Mouse (Mus musculus) embryonic facial prominence, embryonic 15.5 days (tissue): ENCODE measurements around the gene Ncoa3. TPM values are rescaled to one million over a fixed set of nuclear protein-coding genes. Genes with fewer than 3 reads are reported as not detected.

Experiments used
- ATAC-seq: fragments of 200-750 bp; cut with Nextera tagmentation; 2 replicates; pipeline ENCODE4 v1.8.0; 2017; ENCODE audit warnings: low read depth, moderate TSS enrichment; ENCODE audit not compliant: insufficient number of reproducible peaks, low FRiP score, low TSS enrichment
- H3K27ac ChIP-seq: fragments of 300-500 bp; sonication (generic); replicated peaks from 2 replicates; pipeline ENCODE4 v1.5.1; 2015; ENCODE audit warnings: mild to moderate bottlenecking, inconsistent platforms
- H3K27me3 ChIP-seq: fragments of 300-500 bp; sonication (generic); 2 replicates; pipeline ENCODE4 v1.6.1; 2015; ENCODE audit warnings: inconsistent platforms
- H3K36me3 ChIP-seq: fragments of 300-500 bp; sonication (generic); 2 replicates; pipeline ENCODE4 v1.6.1; 2015; ENCODE audit warnings: mild to moderate bottlenecking, inconsistent platforms
- H3K4me1 ChIP-seq: fragments of 300-500 bp; sonication (generic); 2 replicates; pipeline ENCODE4 v1.6.1; 2015; ENCODE audit warnings: inconsistent platforms
- H3K4me2 ChIP-seq: fragments of 300-500 bp; sonication (generic); replicated peaks from 2 replicates; pipeline ENCODE4 v1.6.1; 2015; ENCODE audit warnings: mild to moderate bottlenecking, inconsistent platforms
- H3K4me3 ChIP-seq: fragments of 300-500 bp; sonication (generic); replicated peaks from 2 replicates; pipeline ENCODE4 v1.5.1; 2015; ENCODE audit warnings: mild to moderate bottlenecking, inconsistent platforms
- H3K9ac ChIP-seq: fragments of 300-500 bp; sonication (generic); 2 replicates; pipeline ENCODE4 v1.6.1; 2015; ENCODE audit warnings: inconsistent platforms
- H3K9me3 ChIP-seq: fragments of 300-500 bp; sonication (generic); replicated peaks from 2 replicates; pipeline ENCODE4 v1.6.1; 2016; ENCODE audit warnings: inconsistent platforms
- WGBS: fragments of 180-500 bp; shearing (Covaris S2); methylation state at CpG from one replicate; pipeline ENCODE4 v1.1.7; 2015; 5-methylcytosine and 5-hydroxymethylcytosine counted together
- polyA plus RNA-seq: library from polyadenylated mRNA; unstranded; fragments of >200 nt; fragmentation: Nextera tagmentation; extraction: Ambion mirVana; gene quantifications from 2 replicates; pipeline ENCODE4 v1.2.1, GENCODE M21; 2015

Gene Ncoa3
- polyA plus RNA-seq, 1 experiment from 2014 or later = 14.7 TPM

DNA sequence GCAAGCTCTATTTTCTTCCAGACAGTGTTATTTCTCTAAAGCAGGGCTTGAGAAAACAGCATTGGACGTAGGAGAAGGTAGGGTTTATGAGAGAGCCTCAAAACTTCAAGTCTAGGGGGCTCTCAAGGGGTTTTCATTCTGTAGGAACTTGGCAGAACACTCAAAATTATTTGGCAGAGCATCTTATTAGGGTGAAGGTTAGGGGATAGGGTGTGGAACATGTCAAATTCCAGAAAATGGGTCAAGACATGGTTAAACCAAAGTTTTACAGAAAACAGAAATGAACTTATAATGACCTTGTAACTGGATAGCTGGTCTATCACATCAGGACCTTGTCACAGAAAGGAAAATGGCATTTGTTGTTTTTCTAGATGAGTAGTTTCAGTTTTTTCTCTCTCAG lies 69.6 kb downstream of the Ncoa3 start:
- Histone ChIP-seq H3K4me3 (no peak overlapping the region), H3K4me1 (no peaks in the 10 kb centered on the region), H3K27me3 (no peaks in the 10 kb centered on the region), H3K27ac (no peak overlapping the region), H3K9me3 (no peaks in the 10 kb centered on the region), H3K9ac (no peak overlapping the region), H3K36me3 (peaks cover 63% of the 10 kb centered on the region), H3K4me2 (no peak overlapping the region)
- ATAC-seq = no peak
- WGBS = 57% methylated on average over 1 of the region's 1 CpGs

GRCm38 (mm10) chr2:166062431-166062830 lies 70.0 kb downstream of the Ncoa3 start:
- Histone ChIP-seq H3K27me3 (no peaks in the 10 kb centered on the region), H3K9ac (no peak overlapping the region), H3K27ac (no peak overlapping the region), H3K4me3 (no peak overlapping the region), H3K4me2 (no peak overlapping the region), H3K36me3 (peaks cover 62% of the 10 kb centered on the region), H3K4me1 (no peaks in the 10 kb centered on the region), H3K9me3 (no peaks in the 10 kb centered on the region)
- ATAC-seq = no peak
- WGBS = 82% methylated on average over 8 of the region's 8 CpGs

GRCm38 (mm10) chr2:166066434-166066833 lies 74.0 kb downstream of the Ncoa3 start:
- Histone ChIP-seq H3K4me3 (no peak overlapping the region), H3K4me1 (peaks cover 11% of the 10 kb centered on the region; the same call in 1 of the 2 replicates), H3K36me3 (peaks cover 67% of the 10 kb centered on the region), H3K27me3 (no peaks in the 10 kb centered on the region), H3K4me2 (no peak overlapping the region), H3K9me3 (no peaks in the 10 kb centered on the region), H3K27ac (no peak overlapping the region), H3K9ac (no peak overlapping the region)
- no peak for ATAC-seq
- WGBS = 76% methylated on average over 4 of the region's 4 CpGs

GRCm38 (mm10) chr2:166068261-166068660 lies 75.8 kb downstream of the Ncoa3 start:
- WGBS = 83% methylated on average over 9 of the region's 9 CpGs
- no peak overlapping the region for H3K4me2 ChIP-seq
- no peak overlapping the region for H3K4me3 ChIP-seq
- H3K9ac ChIP-seq = no peak overlapping the region
- H3K27me3 ChIP-seq = no peaks in the 10 kb centered on the region
- no peaks in the 10 kb centered on the region for H3K9me3 ChIP-seq
- H3K27ac ChIP-seq = no peak overlapping the region
- ATAC-seq = no peak
- peaks cover 63% of the 10 kb centered on the region for H3K36me3 ChIP-seq
- H3K4me1 ChIP-seq = peaks cover 11% of the 10 kb centered on the region; the same call in 1 of the 2 replicates

- Histone ChIP-seq H3K27me3 (no peaks in the 10 kb centered on the region), H3K4me1 (peaks cover 12% of the 10 kb centered on the region), H3K9me3 (no peaks in the 10 kb centered on the region), H3K27ac (no peak overlapping the region), H3K4me2 (no peak overlapping the region), H3K9ac (no peak overlapping the region), H3K4me3 (no peak overlapping the region), H3K36me3 (peaks cover 60% of the 10 kb centered on the region)
- WGBS = 84% methylated on average over 5 of the region's 5 CpGs
- ATAC-seq = no peak
Observed at GRCm38 (mm10) chr2:166069164-166069563, 76.7 kb downstream of the Ncoa3 start.

GRCm38 (mm10) chr2:166069738-166070137 lies 77.3 kb downstream of the Ncoa3 start:
- H3K4me1 ChIP-seq = peaks cover 18% of the 10 kb centered on the region
- H3K9me3 ChIP-seq = no peaks in the 10 kb centered on the region
- H3K27ac ChIP-seq = no peak overlapping the region
- H3K4me2 ChIP-seq = no peak overlapping the region
- no peak for ATAC-seq
- no peak overlapping the region for H3K4me3 ChIP-seq
- no peaks in the 10 kb centered on the region for H3K27me3 ChIP-seq
- no peak overlapping the region for H3K9ac ChIP-seq
- WGBS = 86% methylated on average over 7 of the region's 7 CpGs
- H3K36me3 ChIP-seq = peaks cover 56% of the 10 kb centered on the region

DNA sequence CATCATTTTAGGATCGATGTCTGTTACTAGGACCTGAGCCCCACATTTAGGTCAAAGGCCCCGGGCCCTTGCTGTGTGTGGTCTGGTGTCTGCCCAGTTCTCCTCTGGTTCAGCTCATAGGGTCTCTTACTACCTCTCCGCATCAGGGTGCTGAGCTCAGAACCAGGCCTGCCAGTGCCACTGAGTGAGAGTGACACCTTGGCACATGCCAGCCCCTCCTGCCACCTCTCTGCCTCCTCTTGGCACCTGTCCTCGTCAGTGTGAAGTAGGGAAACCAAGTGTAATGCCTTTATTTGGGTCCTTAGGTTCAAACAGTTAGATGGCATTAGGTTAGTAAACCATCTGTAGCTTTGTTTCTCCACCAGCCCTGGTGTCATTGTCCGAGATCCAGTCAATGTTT lies 79.0 kb downstream of the Ncoa3 start:
- H3K27ac ChIP-seq = peak overlapping the region; percentile 51; the same call in 1 of the 2 replicates
- no peak overlapping the region for H3K9ac ChIP-seq
- WGBS = 66% methylated on average over 5 of the region's 5 CpGs
- H3K9me3 ChIP-seq = no peaks in the 10 kb centered on the region
- no peak overlapping the region for H3K4me3 ChIP-seq
- H3K4me1 ChIP-seq = peaks cover 29% of the 10 kb centered on the region
- ATAC-seq = no peak
- no peaks in the 10 kb centered on the region for H3K27me3 ChIP-seq
- no peak overlapping the region for H3K4me2 ChIP-seq
- peaks cover 49% of the 10 kb centered on the region for H3K36me3 ChIP-seq

DNA sequence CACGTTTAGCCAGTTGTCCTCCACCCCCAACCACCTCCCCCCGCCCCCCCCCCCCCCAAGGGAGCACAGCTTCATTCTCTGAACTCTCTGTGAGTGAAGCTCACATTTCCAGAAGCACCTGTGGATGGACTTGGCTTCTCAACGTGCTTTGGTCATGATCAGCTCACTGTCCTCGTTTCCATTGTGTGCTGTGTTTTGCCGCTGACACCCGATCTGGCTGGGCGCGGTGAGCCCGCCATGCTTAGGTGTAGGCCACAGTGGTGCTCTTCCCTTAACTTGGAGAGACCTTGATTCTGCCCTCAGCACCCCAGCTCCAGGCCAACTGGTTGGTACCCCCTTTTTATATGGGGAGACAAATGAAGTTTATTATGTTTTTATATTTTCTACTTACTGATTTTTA lies 79.5 kb downstream of the Ncoa3 start:
- no peaks in the 10 kb centered on the region for H3K9me3 ChIP-seq
- no peaks in the 10 kb centered on the region for H3K27me3 ChIP-seq
- H3K9ac ChIP-seq = no peak overlapping the region
- H3K4me1 ChIP-seq = peaks cover 29% of the 10 kb centered on the region
- H3K4me2 ChIP-seq = no peak overlapping the region
- H3K4me3 ChIP-seq = no peak overlapping the region
- H3K27ac ChIP-seq = no peak overlapping the region
- no peak for ATAC-seq
- WGBS = 81% methylated on average over 9 of the region's 9 CpGs
- peaks cover 46% of the 10 kb centered on the region for H3K36me3 ChIP-seq

- no peak for ATAC-seq
- Histone ChIP-seq H3K4me3 (no peak overlapping the region), H3K27ac (no peak overlapping the region; the same call in 1 of the 2 replicates), H3K4me1 (peaks cover 29% of the 10 kb centered on the region), H3K9ac (no peak overlapping the region), H3K9me3 (no peaks in the 10 kb centered on the region), H3K36me3 (peaks cover 49% of the 10 kb centered on the region), H3K27me3 (no peaks in the 10 kb centered on the region), H3K4me2 (no peak overlapping the region)
- WGBS = 75% methylated on average over 10 of the region's 10 CpGs
Observed at GRCm38 (mm10) chr2:166073082-166073481, 80.6 kb downstream of the Ncoa3 start.

GRCm38 (mm10) chr2:166074322-166074721 lies 81.9 kb downstream of the Ncoa3 start:
- Histone ChIP-seq H3K9ac (no peak overlapping the region), H3K4me1 (peaks cover 29% of the 10 kb centered on the region), H3K4me3 (no peak overlapping the region), H3K4me2 (no peak overlapping the region), H3K27ac (0 out of 2 replicates have a peak overlapping the region, but pooled peaks have one; percentile 44), H3K36me3 (peaks cover 51% of the 10 kb centered on the region), H3K27me3 (no peaks in the 10 kb centered on the region), H3K9me3 (no peaks in the 10 kb centered on the region)
- no peak for ATAC-seq
- WGBS = 63% methylated on average over 6 of the region's 6 CpGs

- Histone ChIP-seq H3K4me3 (no peak overlapping the region), H3K4me2 (no peak overlapping the region), H3K9me3 (no peaks in the 10 kb centered on the region), H3K36me3 (peaks cover 40% of the 10 kb centered on the region), H3K4me1 (peaks cover 29% of the 10 kb centered on the region), H3K27me3 (no peaks in the 10 kb centered on the region), H3K9ac (no peak overlapping the region), H3K27ac (no peak overlapping the region)
- 92% methylated on average over 9 of the region's 9 CpGs for WGBS
- ATAC-seq = no peak
Observed at GRCm38 (mm10) chr2:166077371-166077770, 84.9 kb downstream of the Ncoa3 start.

- Histone ChIP-seq H3K27me3 (no peaks in the 10 kb centered on the region), H3K36me3 (peaks cover 30% of the 10 kb centered on the region), H3K9me3 (no peaks in the 10 kb centered on the region), H3K4me3 (no peak overlapping the region), H3K27ac (no peak overlapping the region), H3K9ac (no peak overlapping the region), H3K4me2 (no peak overlapping the region), H3K4me1 (peaks cover 35% of the 10 kb centered on the region)
- no peak for ATAC-seq
- 70% methylated on average over 14 of the region's 14 CpGs for WGBS
Observed at GRCm38 (mm10) chr2:166079231-166079630, 86.8 kb downstream of the Ncoa3 start.
